ENCODE assay signal across 13 mouse cellular contexts in the genomic region with DNA sequence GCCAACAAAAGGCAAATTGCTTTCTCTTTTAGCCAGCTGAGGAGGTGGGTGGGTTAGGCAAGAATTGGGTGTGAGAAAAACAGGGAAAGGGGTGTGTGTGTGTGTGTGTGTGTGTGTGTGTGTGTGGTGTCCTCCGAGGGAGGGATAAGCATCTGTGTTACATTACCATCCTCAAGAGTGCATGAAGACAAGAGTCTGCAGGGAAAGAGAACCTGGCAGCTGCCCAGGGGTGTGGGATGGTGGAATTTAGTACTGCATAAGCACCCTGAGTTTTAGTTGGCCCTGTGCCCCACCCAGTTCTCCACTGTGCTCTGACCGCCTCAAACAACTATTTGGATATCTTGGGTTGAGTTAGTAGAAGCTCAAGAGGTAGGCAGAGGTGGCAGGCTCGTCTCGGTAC. TPM values are rescaled to one million over a fixed set of nuclear protein-coding genes. Genes with fewer than 3 reads are reported as not detected.
A peak's percentile ranks its signal among the peaks of the same experiment; 100 is the strongest.
DNase-seq lines count a peak whose midpoint lies in the region; ATAC-seq and TF ChIP-seq lines count a peak whose summit lies in the region.
"Had no signal": no experiment of that assay in that cellular context is flagged by ENCODE, and none has a peak within 500 bp of the region (broad histone marks: within the 10 kb centered on the region; RNA-seq: fewer than 3 reads in every experiment).

No protein-coding gene starts in this region.

- WGBS in kidney, embryonic 16.5 days = 79% methylated on average over 4 of the region's 4 CpGs
- 74% methylated on average over 4 of the region's 4 CpGs for WGBS in stomach, embryonic 15.5 days
- WGBS in midbrain, postnatal 0 days = 90% methylated on average over 4 of the region's 4 CpGs
- WGBS in midbrain, embryonic 15.5 days = 89% methylated on average over 4 of the region's 4 CpGs

- H3K4me1 ChIP-seq in kidney, embryonic 16.5 days (ENCODE audit: insufficient read depth, low read length) = no peaks in the 10 kb centered on the region
- H3K4me1 ChIP-seq in stomach, embryonic 15.5 days = no peaks in the 10 kb centered on the region
- 0 out of 2 replicates have a peak, but pooled peaks cover 6% of the 10 kb centered on the region for H3K4me1 ChIP-seq in midbrain, postnatal 0 days (ENCODE audit: insufficient read depth, low read length)
- peaks cover 20% of the 10 kb centered on the region for H3K4me1 ChIP-seq in midbrain, embryonic 15.5 days

- TF ChIP-seq CTCF in midbrain, postnatal 0 days (IDR thresholded peaks at IDR 0.05) = no peak

- H3K4me3 ChIP-seq in kidney, embryonic 16.5 days (ENCODE audit: low read length) = no peak overlapping the region
- H3K4me3 ChIP-seq in stomach, embryonic 15.5 days (replicated peaks) = no peak overlapping the region
- no peak overlapping the region for H3K4me3 ChIP-seq in midbrain, postnatal 0 days (ENCODE audit: low read depth, low read length)
- no peak overlapping the region for H3K4me3 ChIP-seq in midbrain, embryonic 15.5 days
- H3K4me3 ChIP-seq: embryonic facial prominence, embryonic 12.5 days; heart, embryonic 15.5 days had no signal

- H3K4me2 ChIP-seq in kidney, embryonic 16.5 days (replicated peaks; ENCODE audit: low read depth, low read length) = no peak overlapping the region
- H3K4me2 ChIP-seq in stomach, embryonic 15.5 days = 0 out of 2 replicates have a peak overlapping the region, but pooled peaks have one; percentile 19
- no peak overlapping the region for H3K4me2 ChIP-seq in midbrain, postnatal 0 days (ENCODE audit: low read depth, low read length, poor library complexity, severe bottlenecking)
- H3K4me2 ChIP-seq in midbrain, embryonic 15.5 days = no peak overlapping the region
- H3K4me2 ChIP-seq: embryonic facial prominence, embryonic 12.5 days; heart, embryonic 15.5 days had no signal

- H3K27me3 ChIP-seq in kidney, embryonic 16.5 days (ENCODE audit: insufficient read depth, low read length) = 0 out of 2 replicates have a peak, but pooled peaks cover 19% of the 10 kb centered on the region
- no peaks in the 10 kb centered on the region; the same call in 1 of the 2 replicates for H3K27me3 ChIP-seq in stomach, embryonic 15.5 days (replicated peaks)
- H3K27me3 ChIP-seq in midbrain, postnatal 0 days (ENCODE audit: insufficient read depth, low read length) = no peaks in the 10 kb centered on the region
- H3K27me3 ChIP-seq in midbrain, embryonic 15.5 days (replicated peaks) = no peaks in the 10 kb centered on the region

- H3K9me3 ChIP-seq in kidney, embryonic 16.5 days (ENCODE audit: low read length) = peaks cover 4% of the 10 kb centered on the region
- no peaks in the 10 kb centered on the region for H3K9me3 ChIP-seq in stomach, embryonic 15.5 days
- 0 out of 2 replicates have a peak, but pooled peaks cover 4% of the 10 kb centered on the region for H3K9me3 ChIP-seq in midbrain, postnatal 0 days (ENCODE audit: low read length)
- H3K9me3 ChIP-seq in midbrain, embryonic 15.5 days = no peaks in the 10 kb centered on the region

- no peak overlapping the region for H3K27ac ChIP-seq in kidney, embryonic 16.5 days (ENCODE audit: low read length)
- no peak overlapping the region for H3K27ac ChIP-seq in stomach, embryonic 15.5 days
- H3K27ac ChIP-seq in midbrain, postnatal 0 days (ENCODE audit: low read depth, low read length) = no peak overlapping the region
- H3K27ac ChIP-seq in midbrain, embryonic 15.5 days = no peak overlapping the region
- H3K27ac ChIP-seq: embryonic facial prominence, embryonic 12.5 days; heart, embryonic 15.5 days had no signal

- DNase-seq in kidney, postnatal 14 days = peak; percentile 9
- DNase-seq in frontal cortex, postnatal 36 days (ENCODE audit: low spot score in 2 of 2) = peak; percentile 82 to 89
- peak; percentile 76 to 85 for DNase-seq in lung, adult 18-20 months
- no peak for DNase-seq in midbrain, postnatal 0 days (ENCODE audit: low spot score)
- DNase-seq in spleen, postnatal 36 days (ENCODE audit: low spot score in 2 of 2) = no peak
- DNase-seq: kidney, adult 8-10 months had no signal

- no peak for ATAC-seq in kidney, embryonic 16.5 days (ENCODE audit: low FRiP score, low TSS enrichment)
- ATAC-seq in stomach, embryonic 15.5 days (ENCODE audit: insufficient read depth, low FRiP score, low read depth) = no peak
- no peak for ATAC-seq in midbrain, postnatal 0 days (ENCODE audit: low FRiP score)
- no peak for ATAC-seq in midbrain, embryonic 15.5 days (replicated peaks)

- no peaks in the 10 kb centered on the region for H3K36me3 ChIP-seq in kidney, embryonic 16.5 days (ENCODE audit: insufficient read depth, low read length)
- H3K36me3 ChIP-seq in stomach, embryonic 15.5 days = no peaks in the 10 kb centered on the region
- H3K36me3 ChIP-seq in midbrain, postnatal 0 days (ENCODE audit: insufficient read depth, low read length) = no peaks in the 10 kb centered on the region
- no peaks in the 10 kb centered on the region for H3K36me3 ChIP-seq in midbrain, embryonic 15.5 days (replicated peaks)
- H3K36me3 ChIP-seq: embryonic facial prominence, embryonic 12.5 days; heart, embryonic 15.5 days had no signal

- H3K9ac ChIP-seq in kidney, embryonic 16.5 days (replicated peaks; ENCODE audit: low read length) = no peak overlapping the region
- no peak overlapping the region for H3K9ac ChIP-seq in stomach, embryonic 15.5 days
- no peak overlapping the region for H3K9ac ChIP-seq in midbrain, postnatal 0 days (replicated peaks; ENCODE audit: low read length, poor library complexity, severe bottlenecking)
- no peak overlapping the region for H3K9ac ChIP-seq in midbrain, embryonic 15.5 days
- H3K9ac ChIP-seq: embryonic facial prominence, embryonic 12.5 days; heart, embryonic 15.5 days had no signal

RNA-seq across cellular contexts. Expression of a gene that starts 12.7 kb away (rescaled TPM):
- polyA plus RNA-seq in kidney, embryonic 16.5 days (2015; fragmentation: Nextera tagmentation; extraction: Ambion mirVana) = 4.7 and 4.9 TPM in 2 replicates
- 6.3 and 7.2 TPM in 2 replicates for polyA plus RNA-seq in stomach, embryonic 15.5 days (2015; fragmentation: Nextera tagmentation; extraction: Ambion mirVana)
- 15.8 and 28.4 TPM in 2 replicates for total RNA-seq in midbrain, postnatal 0 days (2014; rRNA removed)
- 16.4 and 16.9 TPM in 2 replicates for polyA plus RNA-seq in midbrain, postnatal 0 days (2015; fragmentation: Nextera tagmentation; extraction: Ambion mirVana)
- polyA plus RNA-seq in midbrain, embryonic 15.5 days (2015; fragmentation: Nextera tagmentation; extraction: Ambion mirVana) = 12.7 and 13.7 TPM in 2 replicates

RNA-seq across cellular contexts. Expression of a gene that starts 28.3 kb away (rescaled TPM):
- polyA plus RNA-seq in kidney, embryonic 16.5 days (2015; fragmentation: Nextera tagmentation; extraction: Ambion mirVana) = 0.04 TPM in 1 of 2 replicates, not detected in the other
- polyA plus RNA-seq in stomach, embryonic 15.5 days (2015; fragmentation: Nextera tagmentation; extraction: Ambion mirVana) = not detected in 2 replicates
- 0.11 TPM in 1 of 2 replicates, not detected in the other for total RNA-seq in midbrain, postnatal 0 days (2014; rRNA removed)
- not detected in 2 replicates for polyA plus RNA-seq in midbrain, postnatal 0 days (2015; fragmentation: Nextera tagmentation; extraction: Ambion mirVana)
- not detected in 2 replicates for polyA plus RNA-seq in midbrain, embryonic 15.5 days (2015; fragmentation: Nextera tagmentation; extraction: Ambion mirVana)
- total RNA-seq: adrenal gland, postnatal 36 days had no signal
- polyA plus RNA-seq: embryonic facial prominence, embryonic 12.5 days; neural tube, embryonic 11.5 days had no signal

Comparison
In these comparisons a context has a peak if more than half of its experiments do, and no peak if none do; other contexts are left out.
1. DNase-seq: peak in kidney, postnatal 14 days (single experiment), frontal cortex, postnatal 36 days (2 of 2) and lung, adult 18-20 months (2 of 2); none in midbrain, postnatal 0 days (single experiment) and spleen, postnatal 36 days (0 of 2).